ENCODE assay signal across 8 mouse cellular contexts in genomic region chr11:84957591-84958270, GRCm38 (mm10). TPM values are rescaled to one million over a fixed set of nuclear protein-coding genes. Genes with fewer than 3 reads are reported as not detected.
DNase-seq lines count a peak whose midpoint lies in the region; ATAC-seq and TF ChIP-seq lines count a peak whose summit lies in the region.

Car4 (plus strand) TSS chr11:84957786.

- peaks cover 2% of the 10 kb centered on the region for H3K4me1 ChIP-seq in ES-Bruce4 (ENCODE audit: control insufficient read depth, insufficient read depth, low read length)
- H3K4me1 ChIP-seq in forebrain, embryonic 16.5 days (replicated peaks; ENCODE audit: control insufficient read depth, insufficient read depth, low read length): peaks cover 14% of the 10 kb centered on the region
- H3K4me1 ChIP-seq in hindbrain, embryonic 16.5 days (ENCODE audit: control insufficient read depth, insufficient read depth, low read depth, low read length): peaks cover 14% of the 10 kb centered on the region

- no peak for TF ChIP-seq EP300 in ES-Bruce4 (IDR thresholded peaks at IDR 0.05; ENCODE audit: insufficient read depth, low read depth, low read length)

- H3K27ac ChIP-seq in ES-Bruce4 (ENCODE audit: insufficient read depth, low read length): no peak within 1 kb of the TSS
- H3K27ac ChIP-seq in forebrain, embryonic 16.5 days (ENCODE audit: low read length): no peak within 1 kb of the TSS
- H3K27ac ChIP-seq in hindbrain, embryonic 16.5 days (ENCODE audit: low read depth, low read length): no peak within 1 kb of the TSS

- H3K9ac ChIP-seq in ES-Bruce4 (ENCODE audit: low read depth, poor library complexity, severe bottlenecking): peak within 1 kb of the TSS; percentile 55
- H3K9ac ChIP-seq in forebrain, embryonic 16.5 days (replicated peaks; ENCODE audit: low read depth, low read length): peak within 1 kb of the TSS; percentile 22; the same call in 1 of the 2 replicates
- H3K9ac ChIP-seq in hindbrain, embryonic 16.5 days (ENCODE audit: low read depth, low read length): peak within 1 kb of the TSS; percentile 23; the same call in 1 of the 2 replicates

- no peak for TF ChIP-seq CTCF in ES-Bruce4 (IDR thresholded peaks at IDR 0.05; ENCODE audit: low read depth, low read length)

- DNase-seq in cerebellum, adult 11-12 months: peak; percentile 81
- no peak for DNase-seq in left cerebral cortex, adult 8-10 months (ENCODE audit: low spot score in 2 of 2)
- DNase-seq in T-cell, adult 2 months (ENCODE audit: low spot score): no peak
- no peak for DNase-seq in spleen, adult 12 weeks (ENCODE audit: low spot score)

- 1% methylated on average over 49 of the region's 49 CpGs for WGBS in forebrain, embryonic 16.5 days
- under 1% methylated on average over 49 of the region's 49 CpGs for WGBS in hindbrain, embryonic 16.5 days

- TF ChIP-seq POLR2A in ES-Bruce4 (IDR thresholded peaks at IDR 0.05; ENCODE audit: insufficient read depth, low read length): no peak

- no peak for ATAC-seq in forebrain, embryonic 16.5 days
- ATAC-seq in hindbrain, embryonic 16.5 days: no peak
- ATAC-seq in megakaryocyte progenitor cell, adult 5-6 weeks (replicated peaks; ENCODE audit: poor library complexity): 0 out of 2 replicates have a peak, but pooled peaks have one; percentile 14

- H3K27me3 ChIP-seq in ES-Bruce4 (ENCODE audit: control insufficient read depth, insufficient read depth, low read length, poor library complexity, severe bottlenecking): 0 out of 2 replicates have a peak, but pooled peaks cover 2% of the 10 kb centered on the region
- peaks cover 44% of the 10 kb centered on the region for H3K27me3 ChIP-seq in forebrain, embryonic 16.5 days (replicated peaks; ENCODE audit: control insufficient read depth, insufficient read depth, low read length)
- peaks cover 22% of the 10 kb centered on the region for H3K27me3 ChIP-seq in hindbrain, embryonic 16.5 days (replicated peaks; ENCODE audit: control insufficient read depth, insufficient read depth, low read length)

- peak within 1 kb of the TSS; percentile 53 for H3K4me2 ChIP-seq in forebrain, embryonic 16.5 days (ENCODE audit: low read length)
- H3K4me2 ChIP-seq in hindbrain, embryonic 16.5 days (ENCODE audit: low read length): peak within 1 kb of the TSS; percentile 74

- H3K9me3 ChIP-seq in ES-Bruce4 (replicated peaks; ENCODE audit: control insufficient read depth, insufficient read depth, low read length, poor library complexity, severe bottlenecking): no peaks in the 10 kb centered on the region
- no peaks in the 10 kb centered on the region for H3K9me3 ChIP-seq in forebrain, embryonic 16.5 days (ENCODE audit: control insufficient read depth, low read length)
- no peaks in the 10 kb centered on the region for H3K9me3 ChIP-seq in hindbrain, embryonic 16.5 days (ENCODE audit: control insufficient read depth, low read length)

- peak within 1 kb of the TSS; percentile 65 for H3K4me3 ChIP-seq in ES-Bruce4 (ENCODE audit: low read depth, low read length)
- H3K4me3 ChIP-seq in forebrain, embryonic 16.5 days (replicated peaks; ENCODE audit: low read length): peak within 1 kb of the TSS; percentile 36
- peak within 1 kb of the TSS; percentile 41 for H3K4me3 ChIP-seq in hindbrain, embryonic 16.5 days (ENCODE audit: low read length)

- no peaks in the 10 kb centered on the region for H3K36me3 ChIP-seq in ES-Bruce4 (ENCODE audit: control insufficient read depth, insufficient read depth, low read length, poor library complexity, severe bottlenecking)
- no peaks in the 10 kb centered on the region for H3K36me3 ChIP-seq in forebrain, embryonic 16.5 days (ENCODE audit: control insufficient read depth, insufficient read depth)
- H3K36me3 ChIP-seq in hindbrain, embryonic 16.5 days (ENCODE audit: control insufficient read depth, insufficient read depth, low read length): no peaks in the 10 kb centered on the region

RNA-seq across cellular contexts. Expression of gene Car4, which starts in this region (rescaled TPM):
- 277 and 320 TPM in 2 replicates for polyA plus RNA-seq in ES-Bruce4 (2011; ENCODE audit: insufficient read depth, insufficient read length, low read depth, missing spikeins)
- polyA plus RNA-seq in forebrain, embryonic 16.5 days (2015; fragmentation: Nextera tagmentation; extraction: Ambion mirVana): 2.5 and 2.6 TPM in 2 replicates
- 5.5 and 7.1 TPM in 2 replicates for polyA plus RNA-seq in hindbrain, embryonic 16.5 days (2015; fragmentation: Nextera tagmentation; extraction: Ambion mirVana)
- total RNA-seq in left cerebral cortex, adult 8-10 months (2022): 10 to 100 TPM; 49.2 to 57.6 (median 54.8) TPM
- not detected in 2 replicates for total RNA-seq in megakaryocyte progenitor cell, adult 5-6 weeks (2015)
- not detected in 2 replicates for total RNA-seq in megakaryocyte progenitor cell, adult 5-6 weeks (2017)

Comparison
In these comparisons a context has a peak if more than half of its experiments do, and no peak if none do; other contexts are left out.
1. RNA of gene Car4 (total RNA-seq): 49.2 to 57.6 TPM in left cerebral cortex, adult 8-10 months; not detected in megakaryocyte progenitor cell, adult 5-6 weeks; every median in the first group is over 10 times any median in the second.
2. RNA of gene Car4 (polyA plus RNA-seq): 277 to 320 TPM in ES-Bruce4; 5.5 to 7.1 TPM in hindbrain, embryonic 16.5 days and 2.5 to 2.6 TPM in forebrain, embryonic 16.5 days; every median in the first group is over 10 times any median in the second.
3. Peak in ATAC-seq in megakaryocyte progenitor cell, adult 5-6 weeks; RNA of the gene not detected or under 1 TPM.
4. Peak in every context shown above with its lines, with median percentiles within 50 percentile points of each other: H3K4me3 ChIP-seq and H3K9ac ChIP-seq.